Mouse (Mus musculus) MEL (cell line): ENCODE measurements around the gene Sec11a. TPM values are rescaled to one million over a fixed set of nuclear protein-coding genes. Genes with fewer than 3 reads are reported as not detected.
A peak's percentile ranks its signal among the peaks of the same experiment; 100 is the strongest.

ENCODE experiments used
- DNase-seq: peaks from one replicate; pipeline ENCODE4 v3.0.0; 2011; ENCODE audit warnings: low read depth, low spot score
- H3K27ac ChIP-seq: 2 replicates; pipeline ENCODE4 v1.5.1; 2012; ENCODE audit warnings: low read depth, mild to moderate bottlenecking, control low read depth, low read length, moderate library complexity; ENCODE audit not compliant: control insufficient read depth
- H3K27me3 ChIP-seq, 2 experiments: fragments of 150-350 bp in 1 of 2; sonication (generic) in 1 of 2; 2 replicates each; pipeline ENCODE4 v1.6.1; 2012; ENCODE audit warnings: low read length in 2 of 2, mild to moderate bottlenecking in 2 of 2, improper control_type of control experiment in 1 of 2, moderate library complexity in 1 of 2; ENCODE audit not compliant: insufficient read depth in 2 of 2, control insufficient read depth in 1 of 2
- H3K36me3 ChIP-seq, 2 experiments: 2 replicates each; pipeline ENCODE4 v1.6.1; 2012 to 2014; ENCODE audit warnings: low read length in 2 of 2, improper control_type of control experiment in 1 of 2, inconsistent platforms in 1 of 2, mild to moderate bottlenecking in 1 of 2; ENCODE audit not compliant: insufficient read depth in 2 of 2, control insufficient read depth in 1 of 2
- H3K4me1 ChIP-seq, 2 experiments: fragments of 150-350 bp in 1 of 2; sonication (generic) in 1 of 2; 2 replicates each; pipeline ENCODE4 v1.6.1; 2012; ENCODE audit warnings: low read length in 2 of 2, improper control_type of control experiment in 1 of 2, mild to moderate bottlenecking in 1 of 2; ENCODE audit not compliant: insufficient read depth in 2 of 2, control insufficient read depth in 1 of 2
- H3K4me3 ChIP-seq, 2 experiments: fragments of 150-350 bp in 1 of 2; sonication (generic) in 1 of 2; 2 replicates each; pipeline ENCODE4 v1.5.1; 2012; ENCODE audit warnings: low read depth in 2 of 2, low read length in 2 of 2, mild to moderate bottlenecking in 2 of 2, moderate library complexity in 2 of 2, control low read depth in 1 of 2, improper control_type of control experiment in 1 of 2; ENCODE audit not compliant: control insufficient read depth in 1 of 2, insufficient read depth in 1 of 2
- H3K79me2 ChIP-seq: 2 replicates; pipeline ENCODE4 v1.6.1; 2012; ENCODE audit warnings: mild to moderate bottlenecking, low read length, moderate library complexity; ENCODE audit not compliant: control insufficient read depth, poor library complexity, insufficient read depth
- H3K9ac ChIP-seq: 2 replicates; pipeline ENCODE4 v1.6.1; 2012; ENCODE audit warnings: low read depth, mild to moderate bottlenecking, control low read depth, low read length, moderate library complexity; ENCODE audit not compliant: control insufficient read depth, poor library complexity, severe bottlenecking
- H3K9me3 ChIP-seq: fragments of 150-350 bp; sonication (generic); replicated peaks from 2 replicates; pipeline ENCODE4 v1.6.1; 2012; ENCODE audit warnings: mild to moderate bottlenecking, low read length, improper control_type of control experiment, moderate library complexity; ENCODE audit not compliant: insufficient read depth
- CHD1 ChIP-seq: IDR thresholded peaks from 2 replicates; pipeline ENCODE4 v1.6.1; 2012; ENCODE audit warnings: low read depth, mild to moderate bottlenecking, inconsistent platforms, low read length, improper control_type of control experiment
- E2F4 ChIP-seq: IDR thresholded peaks from 2 replicates; pipeline ENCODE4 v1.6.1; 2011; ENCODE audit warnings: low read depth, low read length, improper control_type of control experiment, borderline replicate concordance
- ETS1 ChIP-seq: IDR thresholded peaks from 2 replicates; pipeline ENCODE4 v1.6.1; 2012; ENCODE audit warnings: low read depth, mild to moderate bottlenecking, inconsistent platforms, low read length, improper control_type of control experiment, moderate library complexity
- GABPA ChIP-seq: IDR thresholded peaks from 2 replicates; pipeline ENCODE4 v1.6.1; 2012; ENCODE audit warnings: low read depth, mild to moderate bottlenecking, inconsistent platforms, low read length, improper control_type of control experiment, moderate library complexity
- GATA1 ChIP-seq: IDR thresholded peaks from 2 replicates; pipeline ENCODE4 v1.6.1; 2011; ENCODE audit warnings: low read depth, low read length, improper control_type of control experiment
- MAX ChIP-seq: IDR thresholded peaks from 2 replicates; pipeline ENCODE4 v1.6.1; 2011; ENCODE audit warnings: low read length, improper control_type of control experiment
- MAZ ChIP-seq: IDR thresholded peaks from 2 replicates; pipeline ENCODE4 v1.6.1; 2012; ENCODE audit warnings: low read depth, mild to moderate bottlenecking, inconsistent platforms, low read length, improper control_type of control experiment
- MXI1 ChIP-seq: IDR thresholded peaks from 2 replicates; pipeline ENCODE4 v1.6.1; 2011; ENCODE audit warnings: mild to moderate bottlenecking, low read depth, low read length, improper control_type of control experiment
- POLR2A ChIP-seq, 2 experiments: IDR thresholded peaks; 2 replicates each; pipeline ENCODE4 v1.6.1; 2011 to 2012; ENCODE audit warnings: low read length in 2 of 2, mild to moderate bottlenecking in 2 of 2, control low read depth in 1 of 2, improper control_type of control experiment in 1 of 2, low read depth in 1 of 2, moderate library complexity in 1 of 2; ENCODE audit not compliant: control insufficient read depth in 1 of 2, insufficient read depth in 1 of 2, poor library complexity in 1 of 2
- POLR2AphosphoS5 ChIP-seq: IDR thresholded peaks from 2 replicates; pipeline ENCODE4 v1.6.1; 2012; ENCODE audit warnings: low read depth, borderline replicate concordance, mild to moderate bottlenecking, inconsistent platforms, low read length, moderate library complexity, mixed read lengths
- SIN3A ChIP-seq: IDR thresholded peaks from 2 replicates; pipeline ENCODE4 v1.6.1; 2012; ENCODE audit warnings: low read length, improper control_type of control experiment, inconsistent platforms
- TBP ChIP-seq: IDR thresholded peaks from 2 replicates; pipeline ENCODE4 v1.8.0; 2011; ENCODE audit warnings: low read depth, low read length, improper control_type of control experiment
- ZC3H11A ChIP-seq: IDR thresholded peaks from 2 replicates; pipeline ENCODE4 v1.6.1; 2012; ENCODE audit warnings: low read depth, mild to moderate bottlenecking, inconsistent platforms, low read length, improper control_type of control experiment
- ZMIZ1 ChIP-seq: IDR thresholded peaks from 2 replicates; pipeline ENCODE4 v1.6.1; 2012; ENCODE audit warnings: low read depth, mild to moderate bottlenecking, inconsistent platforms, low read length, improper control_type of control experiment, moderate library complexity
- polyA plus RNA-seq, 2 experiments: library from polyadenylated mRNA; stranded (reverse) in 1 of 2; unstranded in 1 of 2; fragments of >175 nt in 1 of 2; fragments of >200 nt in 1 of 2; gene quantifications; 2 replicates each; pipeline versions ENCODE4 v1.2.1 to v1.2.4; 2012; ENCODE audit warnings: low replicate concordance in 2 of 2, low read depth in 1 of 2; ENCODE audit not compliant: insufficient read length in 2 of 2, insufficient read depth in 1 of 2, missing spikeins in 1 of 2
- total RNA-seq: library from RNA; depleted of rRNA; stranded (reverse); fragments of 300-350 nt; gene quantifications from 2 replicates; pipeline ENCODE4 v1.2.3, GENCODE M21; 2012

Sec11a gene
- total and polyA plus RNA-seq, 3 experiments, result 114 to 144 TPM; not detected in 1

DNA sequence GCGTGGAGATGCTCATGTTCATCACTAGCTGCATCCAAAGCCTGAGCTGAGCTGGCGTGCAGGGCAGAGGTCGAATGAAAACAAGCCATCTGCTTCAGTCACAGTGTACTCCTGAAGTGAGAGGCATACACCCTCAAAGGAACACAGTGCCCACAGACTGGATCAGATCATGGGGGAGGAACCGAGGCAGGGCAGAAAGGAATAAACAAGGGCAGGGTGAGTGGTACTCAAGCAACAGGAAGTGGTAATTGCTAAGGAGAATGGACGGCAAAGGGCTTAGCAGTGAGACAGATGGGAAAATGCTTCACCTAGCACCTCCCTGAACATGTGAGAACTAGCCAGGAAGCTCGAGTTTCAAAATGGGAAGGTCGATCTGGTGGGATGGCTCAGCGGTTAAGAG, 35.1 kb downstream of the Sec11a start:
- Histone ChIP-seq H3K36me3 (peaks cover 0 to 11% of the 10 kb centered on the region in 2 experiments; a peak in 2 of 4 replicates), H3K9me3 (no peaks in the 10 kb centered on the region), H3K27me3 (no peaks in the 10 kb centered on the region), H3K9ac (no peak overlapping the region), H3K79me2 (no peaks in the 10 kb centered on the region), H3K27ac (no peak overlapping the region), H3K4me3 (no peak overlapping the region), H3K4me1 (no peaks in the 10 kb centered on the region)
- TF ChIP-seq E2F4 (no peak), ETS1 (no peak), SIN3A (no peak)
- DNase-seq, result no peak

DNA sequence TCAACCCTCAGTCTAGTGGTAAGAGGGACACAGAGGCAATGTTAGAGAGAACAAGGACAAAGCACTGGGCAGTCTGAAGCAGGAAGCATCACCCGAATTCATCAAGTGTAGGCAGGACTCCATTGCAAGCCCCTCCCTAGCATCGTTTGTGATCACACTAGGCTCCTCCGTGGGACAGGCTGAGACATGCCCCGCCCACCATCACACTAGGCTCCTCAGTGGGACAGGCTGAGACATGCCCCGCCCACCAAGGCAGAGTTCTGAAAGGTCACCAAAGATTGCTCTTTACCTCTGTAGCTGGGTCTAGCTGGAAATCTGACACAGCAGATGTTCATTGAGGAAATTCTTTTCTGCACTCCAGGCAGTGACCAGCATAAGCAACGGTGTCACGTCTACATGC, 36.5 kb downstream of the Sec11a start:
- no peaks in the 10 kb centered on the region for H3K9me3 ChIP-seq
- H3K4me3 ChIP-seq, result no peak overlapping the region
- no peak overlapping the region for H3K27ac ChIP-seq
- peaks cover 2 to 11% of the 10 kb centered on the region in 2 experiments for H3K36me3 ChIP-seq
- no peaks in the 10 kb centered on the region for H3K79me2 ChIP-seq
- H3K27me3 ChIP-seq, result no peaks in the 10 kb centered on the region
- no peaks in the 10 kb centered on the region for H3K4me1 ChIP-seq
- TF ChIP-seq MXI1, result no peak
- no peak for TF ChIP-seq E2F4
- no peak for TF ChIP-seq GATA1
- no peak for TF ChIP-seq GABPA
- TF ChIP-seq ZMIZ1, result no peak
- no peak for TF ChIP-seq POLR2AphosphoS5
- TF ChIP-seq ZC3H11A, result no peak
- no peak for TF ChIP-seq TBP
- TF ChIP-seq CHD1, result no peak
- DNase-seq, result no peak
- no peak overlapping the region for H3K9ac ChIP-seq

DNA sequence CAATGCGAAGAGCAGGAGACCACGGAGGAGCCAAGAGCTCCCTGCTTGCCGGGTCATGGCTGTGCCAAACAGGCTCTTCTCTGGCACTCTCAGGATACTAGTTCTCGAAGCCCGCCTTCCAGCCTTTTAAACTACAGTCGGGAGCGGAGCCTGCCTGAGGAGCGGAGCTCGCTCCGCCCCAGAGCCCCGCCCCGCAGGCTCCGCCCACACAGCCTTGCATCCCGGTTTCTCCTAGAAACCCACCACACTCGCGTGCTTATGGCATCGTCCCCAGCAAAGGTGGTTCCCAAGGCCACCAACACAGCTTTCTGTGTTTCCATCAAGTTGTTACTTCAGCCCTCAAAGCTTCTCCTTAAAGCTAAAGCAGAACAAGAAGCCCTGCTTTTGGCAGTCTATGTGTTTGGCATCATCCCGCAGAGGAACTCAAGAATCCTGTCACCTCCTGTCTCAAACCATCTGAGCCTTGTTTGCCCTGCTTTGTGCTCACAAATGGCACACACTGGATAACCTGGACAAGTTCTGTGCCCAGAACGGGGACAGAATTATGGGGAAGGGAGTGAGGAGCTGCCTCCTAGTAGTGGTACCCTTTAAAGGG, 42.6 kb downstream of the Sec11a start, which contains the start of gene Nmb:
TSS of gene Nmb (minus strand) at position 156 of the 595 bp plus-strand sequence.
- Histone ChIP-seq H3K4me3 (peak within 1 kb of the TSS; percentile 55 to 85), H3K4me1 (peaks cover 0 to 14% of the 10 kb centered on the region in 2 experiments; a peak in 3 of 4 replicates), H3K9me3 (no peaks in the 10 kb centered on the region)
- peak; percentile 36 for TF ChIP-seq SIN3A
- 0 out of 2 replicates have a peak, but pooled peaks have one; percentile 28 for TF ChIP-seq ETS1
- TF ChIP-seq MAX, result no peak
- 0 out of 2 replicates have a peak, but pooled peaks have one; percentile 23 for TF ChIP-seq ZMIZ1
- TF ChIP-seq MAZ, result no peak
- TF ChIP-seq POLR2A (IDR thresholded peaks at IDR 0.05; ENCODE audit: control insufficient read depth in 1 of 2, insufficient read depth in 1 of 2, low read depth in 1 of 2, low read length in 2 of 2, poor library complexity in 1 of 2), result peak in 1 of 2 experiments; percentile 45; a peak in 1 of 4 replicates
- TF ChIP-seq MXI1, result peak; percentile 64
- TF ChIP-seq, all 39 proteins: peak for 5
- no peaks in the 10 kb centered on the region for H3K27me3 ChIP-seq
- H3K79me2 ChIP-seq, result peaks cover 8% of the 10 kb centered on the region
- peak; percentile 73 for DNase-seq
- H3K36me3 ChIP-seq, result peaks cover 0 to 11% of the 10 kb centered on the region in 2 experiments
- H3K9ac ChIP-seq, result peak within 1 kb of the TSS; percentile 69
- peak within 1 kb of the TSS; percentile 25; the same call in 1 of the 2 replicates for H3K27ac ChIP-seq
